Mouse (Mus musculus) right cerebral cortex, postnatal 10 days (tissue): ENCODE data around the gene Egfem1.

Experiments
- DNase-seq, 2 experiments: peaks; one replicate each; pipeline ENCODE4 v3.0.0; 2021; ENCODE audit warnings: low spot score in 2 of 2

The Egfem1 gene

GRCm38 (mm10) chr3:29578055-29578860 is 496.4 kb downstream of the Egfem1 start:
- DNase-seq = no peak

- DNase-seq = no peak
Measured at GRCm38 (mm10) chr3:29582749-29583148, 500.9 kb downstream of the Egfem1 start.

GRCm38 (mm10) chr3:29602140-29602539 is 520.3 kb downstream of the Egfem1 start:
- no peak for DNase-seq

GRCm38 (mm10) chr3:29608713-29609112 is 526.9 kb downstream of the Egfem1 start:
- peak in 1 of 2 experiments; percentile 27 for DNase-seq

GRCm38 (mm10) chr3:29609174-29609573 is 527.4 kb downstream of the Egfem1 start:
- DNase-seq = no peak

GRCm38 (mm10) chr3:29619586-29619985 is 537.8 kb downstream of the Egfem1 start:
- no peak for DNase-seq

GRCm38 (mm10) chr3:29639819-29640218 is 558.0 kb downstream of the Egfem1 start:
- no peak for DNase-seq

GRCm38 (mm10) chr3:29666796-29667195 is 585.0 kb downstream of the Egfem1 start:
- DNase-seq = peak in 1 of 2 experiments; percentile 30

GRCm38 (mm10) chr3:29689367-29690285 is 607.8 kb downstream of the Egfem1 start:
- DNase-seq = peak in 1 of 2 experiments; percentile 36

- DNase-seq = no peak
Measured at GRCm38 (mm10) chr3:29701126-29701525, 619.3 kb downstream of the Egfem1 start.

GRCm38 (mm10) chr3:29706816-29707215 is 625.0 kb downstream of the Egfem1 start:
- no peak for DNase-seq

- DNase-seq = no peak
Measured at GRCm38 (mm10) chr3:29707467-29707866, 625.6 kb downstream of the Egfem1 start.

GRCm38 (mm10) chr3:29726376-29726967 is 644.6 kb downstream of the Egfem1 start:
- peak in 1 of 2 experiments; percentile 27 for DNase-seq

GRCm38 (mm10) chr3:29730062-29730760 is 648.4 kb downstream of the Egfem1 start:
- peak; percentile 60 to 71 for DNase-seq

GRCm38 (mm10) chr3:29731509-29731908 is 649.7 kb downstream of the Egfem1 start:
- DNase-seq = no peak

- no peak for DNase-seq
Measured at GRCm38 (mm10) chr3:29732626-29733025, 650.8 kb downstream of the Egfem1 start.

GRCm38 (mm10) chr3:29734251-29734650 is 652.4 kb downstream of the Egfem1 start:
- no peak for DNase-seq

GRCm38 (mm10) chr3:29739292-29739691 is 657.5 kb downstream of the Egfem1 start:
- peak in 1 of 2 experiments; percentile 50 for DNase-seq
